Mouse (Mus musculus): ENCODE measurements at regions not wholly inside any gene's neighbourhood (a gene's known extent, or its start where the extent isn't known, plus 50 kb on each side); places are given as distances from the start of the nearest gene placed in this dataset.

GRCm38 (mm10) chr9:61241442-61241841 lies 130.7 kb upstream of the Tle3 start:
- Histone ChIP-seq H3K4me2 (replicated peaks; ENCODE audit: low read depth, low read length, severe bottlenecking) (no peak overlapping the region), H3K4me1 (ENCODE audit: control insufficient read depth, insufficient read depth, low read length) (no peaks in the 10 kb centered on the region; the same call in 1 of the 2 replicates), H3K36me3 (ENCODE audit: control insufficient read depth, insufficient read depth, low read length) (no peaks in the 10 kb centered on the region), H3K9me3 (ENCODE audit: control insufficient read depth, low read length) (no peaks in the 10 kb centered on the region), H3K27me3 (ENCODE audit: control insufficient read depth, insufficient read depth, low read length) (no peaks in the 10 kb centered on the region), H3K9ac (ENCODE audit: low read depth, low read length, severe bottlenecking) (no peak overlapping the region), H3K4me3 (replicated peaks; ENCODE audit: low read length) (no peak overlapping the region), H3K27ac (replicated peaks; ENCODE audit: low read depth, low read length) (no peak overlapping the region)
- no peak for TF ChIP-seq POLR2A (IDR thresholded peaks at IDR 0.05; ENCODE audit: borderline replicate concordance, extremely low read depth, insufficient read depth, insufficient read length)
- WGBS = 52% methylated on average over 8 of the region's 8 CpGs
- no peak for DNase-seq (ENCODE audit: low spot score)
- no peak for ATAC-seq (ENCODE audit: low FRiP score, low read depth)

DNA sequence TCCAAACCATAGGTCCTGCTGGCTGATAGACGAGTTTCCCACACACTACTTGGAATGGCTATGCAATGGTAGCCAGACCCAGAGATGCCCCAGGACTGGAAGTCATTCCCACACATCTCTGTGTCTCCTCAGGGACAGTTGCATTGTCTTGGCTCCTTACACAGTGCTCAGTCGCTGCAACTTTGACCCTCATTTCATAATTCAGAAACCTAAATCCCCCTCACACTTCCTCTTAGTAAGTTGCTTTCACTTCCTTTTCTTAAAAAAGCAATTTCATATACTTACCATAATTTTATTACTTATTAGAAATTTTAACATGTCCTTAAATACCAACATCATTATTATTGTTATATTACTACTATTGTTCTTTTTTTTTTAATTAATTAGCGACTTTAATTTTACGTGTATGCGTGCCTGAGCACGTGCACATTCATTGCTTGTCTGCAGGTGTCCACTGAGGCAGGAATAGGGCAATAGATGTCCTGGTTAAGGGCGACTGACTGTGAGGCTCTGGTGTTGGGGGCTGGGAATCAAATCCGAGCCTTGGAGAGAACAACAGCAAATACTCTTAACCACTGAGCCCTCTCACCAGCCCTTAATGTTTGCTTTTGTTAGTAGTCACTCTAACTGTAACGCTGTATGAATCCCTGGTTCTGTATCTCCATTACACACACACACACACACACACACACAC lies 129.9 kb upstream of the Tle3 start:
- H3K4me2 ChIP-seq (replicated peaks; ENCODE audit: low read depth, low read length, severe bottlenecking) = no peak overlapping the region

DNA sequence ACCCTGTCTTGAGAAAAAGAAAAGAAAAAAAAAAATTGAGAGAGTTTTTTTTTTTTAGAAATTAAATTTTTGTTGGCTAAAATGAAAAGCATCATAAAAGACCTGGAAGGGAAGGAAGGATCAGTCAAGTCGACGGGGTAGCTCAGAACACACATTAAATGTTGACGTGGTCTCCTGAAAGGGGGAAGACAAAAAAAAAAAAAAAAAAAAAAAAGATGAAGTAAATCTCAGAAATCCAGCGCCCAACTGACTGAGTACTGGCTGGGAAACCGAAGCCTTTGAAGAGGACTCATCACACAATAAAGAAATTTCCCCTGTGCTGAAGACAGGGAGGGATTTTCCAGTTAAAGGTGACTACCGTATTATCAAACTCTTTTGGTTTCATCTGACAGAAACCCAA lies 128.9 kb upstream of the Tle3 start:
- no peaks in the 10 kb centered on the region for H3K9me3 ChIP-seq (ENCODE audit: control insufficient read depth, low read length)
- no peaks in the 10 kb centered on the region for H3K4me1 ChIP-seq (ENCODE audit: control insufficient read depth, insufficient read depth, low read length)
- no peaks in the 10 kb centered on the region for H3K27me3 ChIP-seq (ENCODE audit: control insufficient read depth, insufficient read depth, low read length)
- ATAC-seq (ENCODE audit: low FRiP score, low read depth) (no peak), DNase-seq (ENCODE audit: low spot score) (no peak)
- no peak overlapping the region for H3K4me2 ChIP-seq (replicated peaks; ENCODE audit: low read depth, low read length, severe bottlenecking)
- TF ChIP-seq POLR2A (IDR thresholded peaks at IDR 0.05; ENCODE audit: borderline replicate concordance, extremely low read depth, insufficient read depth, insufficient read length) = no peak
- H3K4me3 ChIP-seq (replicated peaks; ENCODE audit: low read length) = no peak overlapping the region
- WGBS = 66% methylated on average over 6 of the region's 6 CpGs
- no peak overlapping the region for H3K27ac ChIP-seq (replicated peaks; ENCODE audit: low read depth, low read length)
- no peak overlapping the region for H3K9ac ChIP-seq (ENCODE audit: low read depth, low read length, severe bottlenecking)
- H3K36me3 ChIP-seq (ENCODE audit: control insufficient read depth, insufficient read depth, low read length) = no peaks in the 10 kb centered on the region

More for the DNA sequence above, 129.9 kb upstream of the Tle3 start:
- Histone ChIP-seq H3K9ac (ENCODE audit: low read depth, low read length, severe bottlenecking) (no peak overlapping the region), H3K9me3 (ENCODE audit: control insufficient read depth, low read length) (no peaks in the 10 kb centered on the region), H3K4me3 (replicated peaks; ENCODE audit: low read length) (no peak overlapping the region), H3K27me3 (ENCODE audit: control insufficient read depth, insufficient read depth, low read length) (no peaks in the 10 kb centered on the region), H3K4me1 (ENCODE audit: control insufficient read depth, insufficient read depth, low read length) (no peaks in the 10 kb centered on the region), H3K36me3 (ENCODE audit: control insufficient read depth, insufficient read depth, low read length) (no peaks in the 10 kb centered on the region), H3K27ac (replicated peaks; ENCODE audit: low read depth, low read length) (no peak overlapping the region)
- no peak for TF ChIP-seq POLR2A (IDR thresholded peaks at IDR 0.05; ENCODE audit: borderline replicate concordance, extremely low read depth, insufficient read depth, insufficient read length)
- 73% methylated on average over 9 of the region's 9 CpGs for WGBS
- DNase-seq (ENCODE audit: low spot score) (no peak), ATAC-seq (ENCODE audit: low FRiP score, low read depth) (no peak)

DNA sequence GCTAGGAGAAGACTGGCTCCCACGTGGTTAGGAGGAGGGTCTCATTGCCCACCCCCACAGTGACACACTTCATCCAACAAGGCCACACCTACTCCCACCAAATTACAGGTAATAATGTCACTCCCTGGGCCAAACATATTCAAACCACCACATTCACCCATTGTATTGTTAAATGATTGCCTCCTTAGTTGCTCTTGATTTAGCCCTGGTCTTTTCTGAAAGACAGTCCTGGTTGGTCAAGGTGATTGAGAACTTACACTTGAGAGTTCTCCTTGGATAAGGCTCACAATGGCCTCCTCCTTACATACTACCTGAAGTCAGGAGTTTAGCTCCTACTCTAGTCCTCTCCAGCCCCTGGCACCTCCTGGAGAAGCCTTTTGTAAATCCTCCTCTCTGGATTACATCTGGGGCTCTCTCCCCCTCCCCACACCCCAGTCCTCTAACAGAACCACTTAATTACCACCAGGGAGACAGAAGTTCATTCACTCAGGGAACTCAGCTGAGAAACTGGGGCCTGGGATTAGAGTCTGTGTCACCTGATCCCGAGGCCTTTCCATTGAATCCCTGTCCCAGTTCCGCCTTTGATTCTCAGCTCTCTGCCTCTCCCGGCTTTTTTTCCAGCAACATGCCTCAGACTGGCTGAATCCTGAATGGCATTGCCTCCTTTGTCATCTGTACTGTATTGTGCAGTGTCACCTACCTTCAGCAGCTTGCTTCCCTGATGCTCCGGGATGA lies 122.3 kb upstream of the Tle3 start:
- Histone ChIP-seq H3K27me3 (ENCODE audit: control insufficient read depth, insufficient read depth, low read length) (no peaks in the 10 kb centered on the region), H3K4me2 (replicated peaks; ENCODE audit: low read depth, low read length, severe bottlenecking) (no peak overlapping the region), H3K27ac (replicated peaks; ENCODE audit: low read depth, low read length) (no peak overlapping the region), H3K36me3 (ENCODE audit: control insufficient read depth, insufficient read depth, low read length) (no peaks in the 10 kb centered on the region), H3K4me3 (replicated peaks; ENCODE audit: low read length) (no peak overlapping the region), H3K9me3 (ENCODE audit: control insufficient read depth, low read length) (no peaks in the 10 kb centered on the region), H3K4me1 (ENCODE audit: control insufficient read depth, insufficient read depth, low read length) (no peaks in the 10 kb centered on the region), H3K9ac (ENCODE audit: low read depth, low read length, severe bottlenecking) (no peak overlapping the region)
- no peak for ATAC-seq (ENCODE audit: low FRiP score, low read depth)
- no peak for DNase-seq (ENCODE audit: low spot score)
- WGBS = 56% methylated on average over 5 of the region's 5 CpGs
- no peak for TF ChIP-seq POLR2A (IDR thresholded peaks at IDR 0.05; ENCODE audit: borderline replicate concordance, extremely low read depth, insufficient read depth, insufficient read length)

DNA sequence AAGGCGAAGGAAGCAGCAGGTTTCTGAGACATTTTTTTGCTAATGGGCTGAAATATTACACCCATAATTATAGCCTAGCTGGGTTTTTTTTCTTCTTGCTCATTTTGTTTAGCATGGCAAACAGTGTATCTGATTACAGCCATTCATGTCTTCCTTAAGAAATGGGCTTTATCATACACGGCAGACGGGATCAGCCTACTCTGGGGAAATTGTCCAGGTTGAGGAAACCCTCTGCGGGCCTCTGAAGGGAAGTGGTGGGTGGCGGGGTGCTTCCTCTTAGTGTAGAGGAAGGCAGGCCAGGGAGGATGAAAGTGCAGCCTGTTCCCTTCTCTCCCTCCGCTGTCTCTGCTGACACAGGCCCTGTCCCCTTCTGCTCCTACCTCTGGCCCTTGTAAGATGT lies 120.6 kb upstream of the Tle3 start:
- no peaks in the 10 kb centered on the region for H3K36me3 ChIP-seq (ENCODE audit: control insufficient read depth, insufficient read depth, low read length)
- no peaks in the 10 kb centered on the region for H3K9me3 ChIP-seq (ENCODE audit: control insufficient read depth, low read length)
- ATAC-seq (ENCODE audit: low FRiP score, low read depth) (no peak), DNase-seq (ENCODE audit: low spot score) (no peak)
- 53% methylated on average over 6 of the region's 6 CpGs for WGBS
- no peak overlapping the region for H3K9ac ChIP-seq (ENCODE audit: low read depth, low read length, severe bottlenecking)
- no peak overlapping the region for H3K4me2 ChIP-seq (replicated peaks; ENCODE audit: low read depth, low read length, severe bottlenecking)
- H3K4me3 ChIP-seq (replicated peaks; ENCODE audit: low read length) = no peak overlapping the region
- no peak for TF ChIP-seq POLR2A (IDR thresholded peaks at IDR 0.05; ENCODE audit: borderline replicate concordance, extremely low read depth, insufficient read depth, insufficient read length)
- no peaks in the 10 kb centered on the region for H3K4me1 ChIP-seq (ENCODE audit: control insufficient read depth, insufficient read depth, low read length)
- no peaks in the 10 kb centered on the region for H3K27me3 ChIP-seq (ENCODE audit: control insufficient read depth, insufficient read depth, low read length)
- H3K27ac ChIP-seq (replicated peaks; ENCODE audit: low read depth, low read length) = no peak overlapping the region
